Mouse (Mus musculus): ENCODE data around the gene A630095N17Rik. TPM values are rescaled to one million over a fixed set of nuclear protein-coding genes. Genes with fewer than 3 reads are reported as not detected.

A630095N17Rik gene
- total RNA-seq, 1 experiment from 2014 or later: not detected

Small RNA genes within 50 kb of the gene (microRNA-seq; reads per million reads assigned to microRNA genes)
- gene Gm27943: 0 reads per million in 2 experiments

Other genes with a start within 250 kb of the A630095N17Rik start
- gene Nhej1, start 106.9 kb downstream of the A630095N17Rik start, total RNA-seq (2021): 4.3 and 5.9 TPM in 2 replicates
- gene Slc23a3, start 98.2 kb downstream of the A630095N17Rik start, total RNA-seq (2021): 0.71 TPM in 1 of 2 replicates, not detected in the other
- 35.0 and 47.1 TPM in 2 replicates for gene Cnppd1, start 89.4 kb downstream of the A630095N17Rik start, total RNA-seq (2021)
- 74.1 and 78.4 TPM in 2 replicates for gene Retreg2, start 89.3 kb downstream of the A630095N17Rik start, total RNA-seq (2021)
- gene Zfand2b, start 63.5 kb downstream of the A630095N17Rik start, total RNA-seq (2021): 26.3 and 33.5 TPM in 2 replicates
- gene Abcb6, start 51.7 kb downstream of the A630095N17Rik start, total RNA-seq (2021): 37.0 and 44.5 TPM in 2 replicates
- gene Ankzf1, start 40.0 kb downstream of the A630095N17Rik start, total RNA-seq (2021): 14.4 and 19.8 TPM in 2 replicates
- 36.0 and 36.4 TPM in 2 replicates for gene Atg9a, start 39.9 kb downstream of the A630095N17Rik start, total RNA-seq (2021)
- gene Glb1l, start 21.3 kb downstream of the A630095N17Rik start, total RNA-seq (2021): 18.0 and 24.7 TPM in 2 replicates
- gene Stk16, start 21.3 kb downstream of the A630095N17Rik start, total RNA-seq (2021): 95.6 and 104 TPM in 2 replicates
- gene Tuba4a, start 12.2 kb downstream of the A630095N17Rik start, total RNA-seq (2021): 42.9 and 53.1 TPM in 2 replicates
- gene Dnajb2, start 4.3 kb upstream of the A630095N17Rik start, total RNA-seq (2021): 49.3 and 66.8 TPM in 2 replicates
- 46.5 and 57.2 TPM in 2 replicates for gene Ptprn, start 32.4 kb upstream of the A630095N17Rik start, total RNA-seq (2021)
- 119 and 126 TPM in 2 replicates for gene Resp18, start 46.3 kb upstream of the A630095N17Rik start, total RNA-seq (2021)
- gene Dnpep, start 85.9 kb upstream of the A630095N17Rik start, total RNA-seq (2021): 92.5 and 101 TPM in 2 replicates
- 19.8 and 26.9 TPM in 2 replicates for gene Des, start 128.2 kb upstream of the A630095N17Rik start, total RNA-seq (2021)
- gene Speg, start 143.2 kb upstream of the A630095N17Rik start, total RNA-seq (2021): 11.0 and 18.3 TPM in 2 replicates
- gene Gmppa, start 203.8 kb upstream of the A630095N17Rik start, total RNA-seq (2021): 58.8 and 74.2 TPM in 2 replicates
- gene Asic4, start 218.3 kb upstream of the A630095N17Rik start, total RNA-seq (2021): 3.8 and 4.2 TPM in 2 replicates
- 40.7 and 47.0 TPM in 2 replicates for gene Chpf, start 247.2 kb upstream of the A630095N17Rik start, total RNA-seq (2021)
- 2.9 and 3.3 TPM in 2 replicates for gene Tmem198, start 247.4 kb upstream of the A630095N17Rik start, total RNA-seq (2021)

Data from adrenal gland, postnatal 14 days (tissue).